Mouse (Mus musculus): ENCODE results near the gene Ppa1. TPM values are rescaled to one million over a fixed set of nuclear protein-coding genes. Genes with fewer than 3 reads are reported as not detected.

Ppa1 gene
- polyA plus RNA-seq, 1 experiment, result 79.4 TPM

DNA sequence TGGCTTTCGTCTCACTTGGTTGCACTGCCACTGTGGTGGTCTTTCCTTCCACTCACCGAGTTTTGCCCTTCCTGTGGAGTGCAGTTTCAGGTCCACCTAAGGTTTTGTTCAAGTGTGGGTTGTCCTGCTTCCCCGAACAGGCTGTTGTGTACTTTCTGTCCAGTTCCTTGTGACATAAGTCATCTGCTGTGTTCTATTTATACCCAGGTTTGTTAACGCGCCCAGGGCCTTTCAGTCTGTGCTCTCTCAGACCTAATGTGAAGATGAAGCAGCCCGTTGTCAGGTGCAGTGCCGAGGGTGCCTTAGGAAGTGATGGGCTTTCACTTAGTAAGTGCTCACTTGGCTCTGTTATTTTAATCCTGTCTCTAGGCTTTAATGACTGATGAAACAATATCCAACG is 41.1 kb downstream of the Ppa1 start:
- no peak for DNase-seq (ENCODE audit: low read depth, low spot score)
- 84% methylated on average over 8 of the region's 8 CpGs for whole genome bisulfite sequencing

DNA sequence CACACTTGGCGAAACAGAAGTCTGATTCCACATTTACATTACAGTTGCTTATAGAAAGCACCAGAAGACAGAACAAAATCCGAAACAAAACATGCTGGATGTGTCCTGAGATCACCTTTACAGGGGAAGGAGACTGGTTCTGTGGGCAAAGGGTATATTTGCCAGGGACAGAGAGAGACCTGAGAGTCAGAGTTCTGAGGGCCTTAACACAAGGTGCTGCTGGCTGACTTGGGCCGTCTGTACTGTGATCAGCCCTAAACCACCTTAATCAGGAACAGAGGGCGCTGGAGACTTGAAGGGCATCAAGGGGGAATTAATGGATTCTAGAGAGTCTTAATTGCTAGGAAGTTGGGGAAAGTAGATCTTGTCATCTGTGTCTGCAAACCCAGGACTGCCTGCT is 45.2 kb downstream of the Ppa1 start:
- no peak for DNase-seq (ENCODE audit: low read depth, low spot score)
- WGBS, result 72% methylated on average over 4 of the region's 4 CpGs

DNA sequence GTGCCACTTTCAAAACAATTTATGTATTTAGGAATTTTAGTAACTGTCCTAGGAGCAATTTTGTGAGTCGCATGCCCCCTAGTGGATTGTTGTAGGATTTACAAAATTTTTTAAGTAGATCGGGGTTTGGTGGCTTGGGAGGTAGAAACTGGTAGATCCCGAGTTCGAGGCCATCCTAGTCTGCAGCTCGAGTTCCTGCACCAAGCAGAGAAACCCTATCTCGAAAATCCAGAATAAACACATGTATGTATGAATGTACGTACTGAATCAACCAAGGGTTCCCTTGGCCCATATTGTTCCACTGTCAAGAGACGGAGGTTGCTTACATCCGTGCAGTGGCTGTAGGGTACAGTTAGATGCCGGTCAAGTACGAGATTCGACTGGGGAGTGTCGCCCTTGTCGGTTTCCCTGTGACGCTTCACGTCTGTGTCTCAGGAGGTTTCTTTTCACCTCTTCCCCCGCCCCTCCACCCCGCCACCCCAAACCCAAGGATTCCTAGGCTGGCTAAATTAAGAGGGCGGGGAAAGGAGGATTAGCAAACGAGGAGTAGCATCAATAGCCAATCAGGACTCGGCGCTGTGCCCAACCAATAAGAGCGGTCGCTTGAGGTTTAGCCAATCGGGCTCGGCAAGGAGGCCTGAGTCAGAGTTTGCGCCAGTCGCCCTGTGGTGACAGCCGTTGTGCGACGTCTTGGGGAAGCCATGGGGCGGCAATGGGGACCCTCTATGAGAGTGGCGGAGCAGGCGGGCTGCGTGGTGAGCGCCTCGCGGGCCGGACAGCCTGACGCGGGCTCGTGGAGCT is 46.7 kb downstream of the Ppa1 start, which contains the start of gene Tysnd1:
Gene Tysnd1 (plus strand): TSS at position 645 of the 801 bp plus-strand sequence.
- under 1% methylated on average over 42 of the region's 42 CpGs for WGBS
- DNase-seq (ENCODE audit: low read depth, low spot score), result peak; percentile 89

DNA sequence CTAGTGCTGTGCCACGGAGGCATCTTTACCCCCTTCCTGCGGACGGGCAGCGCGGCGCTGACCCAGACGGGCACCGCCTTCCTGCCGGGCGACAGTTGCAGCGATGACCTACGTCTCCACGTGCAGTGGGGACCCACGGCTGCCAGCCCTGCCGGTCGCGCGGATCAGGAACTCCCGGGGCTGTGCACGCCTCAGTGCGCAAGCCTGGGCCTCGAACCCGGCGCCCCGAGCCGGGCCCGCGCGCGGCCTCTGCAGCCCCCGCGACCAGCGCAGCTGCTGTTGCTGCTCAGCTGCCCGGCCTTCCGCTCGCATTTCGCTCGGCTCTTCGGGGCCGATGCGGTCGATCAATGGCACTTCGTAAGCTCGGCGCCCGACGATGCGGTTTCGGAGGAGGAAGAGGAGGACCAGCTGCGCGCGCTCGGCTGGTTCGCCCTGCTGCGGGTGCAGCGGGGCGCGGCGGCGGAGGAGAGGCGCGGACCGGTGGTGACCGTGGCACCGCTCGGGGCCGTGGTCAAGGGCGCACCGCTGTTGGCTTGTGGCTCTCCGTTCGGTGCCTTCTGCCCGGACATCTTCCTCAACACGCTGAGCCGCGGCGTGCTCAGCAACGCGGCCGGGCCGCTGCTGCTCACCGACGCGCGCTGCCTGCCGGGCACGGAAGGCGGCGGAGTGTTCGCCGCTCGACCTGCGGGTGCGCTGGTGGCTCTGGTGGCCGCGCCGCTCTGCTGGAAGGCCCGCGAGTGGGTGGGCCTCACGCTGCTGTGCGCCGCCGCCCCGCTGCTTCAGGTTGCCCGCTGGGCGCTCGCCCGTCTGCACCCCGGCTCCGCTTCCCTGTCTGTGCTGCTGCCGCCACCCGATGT is 47.6 kb downstream of the Ppa1 start:
- WGBS, result under 1% methylated on average over 111 of the region's 111 CpGs
- no peak for DNase-seq (ENCODE audit: low read depth, low spot score)

DNA sequence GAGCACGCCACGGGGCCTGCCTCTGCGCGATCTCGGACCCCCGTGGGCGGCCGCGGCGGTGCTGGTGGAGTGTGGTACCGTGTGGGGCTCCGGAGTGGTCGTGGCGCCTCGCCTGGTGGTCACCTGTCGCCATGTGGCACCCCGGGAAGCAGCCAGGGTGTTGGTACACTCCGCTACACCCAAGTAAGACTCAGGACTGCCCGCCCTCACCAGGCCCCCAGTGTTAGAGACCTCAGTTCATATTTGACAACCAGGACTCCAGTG is 48.1 kb downstream of the Ppa1 start:
- DNase-seq (ENCODE audit: low read depth, low spot score), result no peak
- 6% methylated on average over 19 of the region's 19 CpGs for WGBS

DNA sequence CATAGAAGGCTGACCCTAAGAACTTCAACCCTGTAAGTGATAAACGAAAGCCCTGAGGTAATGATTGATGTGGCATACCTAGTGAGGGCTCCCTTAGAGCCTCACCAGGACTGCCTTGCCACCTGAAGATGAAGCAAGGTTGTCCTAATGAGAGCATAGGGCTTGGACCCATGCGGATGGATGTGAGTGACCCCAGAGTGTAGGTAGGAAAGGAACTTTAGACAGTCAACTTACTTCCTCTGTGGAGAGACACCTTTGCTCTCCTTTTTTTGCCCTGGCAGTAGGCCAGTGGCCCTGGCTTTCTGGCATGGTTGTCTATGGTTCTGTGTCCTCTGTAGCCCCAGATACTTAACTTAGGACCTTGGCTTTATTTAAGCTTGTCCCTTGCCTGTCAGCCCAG is 48.7 kb downstream of the Ppa1 start:
- no peak for DNase-seq (ENCODE audit: low read depth, low spot score)
- 53% methylated on average over 2 of the region's 2 CpGs for WGBS

DNA sequence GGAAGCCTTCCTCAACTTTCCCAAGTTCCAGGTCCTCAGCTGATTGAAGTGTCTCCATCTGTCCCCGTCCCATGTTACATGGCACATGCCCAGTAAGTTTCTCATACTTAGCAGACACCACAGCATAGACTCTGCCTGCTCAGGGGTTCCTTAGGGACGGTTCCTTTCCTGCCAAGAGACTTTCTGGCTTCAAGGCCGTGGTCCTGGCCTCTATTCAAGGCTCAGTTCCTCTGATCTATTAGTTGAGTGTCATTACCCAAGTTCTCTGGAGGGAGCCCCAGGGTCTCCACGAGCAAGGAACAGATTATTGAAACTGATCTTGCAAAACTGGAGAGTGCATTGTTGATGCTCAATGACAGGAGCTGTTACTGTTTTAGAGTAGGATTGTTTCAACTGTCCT is 56.3 kb downstream of the Ppa1 start:
- WGBS, result 68% methylated on average over 4 of the region's 4 CpGs

DNA sequence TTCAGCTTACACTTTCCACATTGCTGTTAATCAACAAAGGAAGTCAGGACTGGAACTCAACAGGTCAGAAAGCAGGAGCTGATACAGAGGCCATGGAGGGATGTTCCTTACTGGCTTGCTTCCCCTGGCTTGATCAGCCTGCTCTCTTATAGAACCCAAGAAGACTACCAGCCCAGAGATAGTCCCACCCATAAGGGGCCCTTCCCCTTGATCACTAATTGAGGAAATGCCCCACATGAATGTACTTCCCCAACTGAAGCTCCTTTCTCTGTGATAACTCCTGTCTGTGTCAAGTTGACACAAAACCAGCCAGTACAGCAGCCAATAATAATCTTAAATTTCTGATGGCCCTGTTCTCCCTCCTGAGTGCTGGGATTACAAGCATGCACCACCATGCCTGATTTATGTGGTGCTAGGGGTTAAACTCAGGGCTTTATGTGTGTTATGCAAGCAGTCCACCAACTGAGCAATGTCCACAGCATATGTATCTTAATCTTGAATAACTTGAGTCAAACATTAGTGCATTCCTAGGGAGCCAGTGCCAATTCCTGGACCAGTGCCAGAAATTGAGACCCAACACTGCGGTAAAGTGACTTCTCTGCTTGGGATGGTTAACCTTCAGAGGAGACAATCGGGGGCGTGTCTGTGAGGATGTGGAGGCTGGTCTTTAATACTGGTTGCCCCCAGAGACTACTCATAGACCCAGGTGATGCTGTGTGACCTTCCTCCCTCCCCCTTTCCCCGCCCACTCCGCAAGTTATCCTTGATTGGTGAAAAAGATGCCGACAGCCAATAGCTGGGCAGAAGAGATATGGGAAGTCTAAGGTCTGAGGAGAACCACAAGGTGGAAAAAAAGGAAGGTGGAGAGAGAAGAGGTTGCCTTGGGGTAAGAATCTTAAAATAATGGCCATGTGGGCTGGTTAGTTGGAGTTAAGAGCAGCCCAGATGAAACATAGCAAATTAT is 58.3 kb downstream of the Ppa1 start:
- no peak for DNase-seq (ENCODE audit: low read depth, low spot score)
- WGBS, result 64% methylated on average over 6 of the region's 6 CpGs

More for the DNA sequence above, 56.3 kb downstream of the Ppa1 start:
- DNase-seq (ENCODE audit: low read depth, low spot score), result no peak

DNA sequence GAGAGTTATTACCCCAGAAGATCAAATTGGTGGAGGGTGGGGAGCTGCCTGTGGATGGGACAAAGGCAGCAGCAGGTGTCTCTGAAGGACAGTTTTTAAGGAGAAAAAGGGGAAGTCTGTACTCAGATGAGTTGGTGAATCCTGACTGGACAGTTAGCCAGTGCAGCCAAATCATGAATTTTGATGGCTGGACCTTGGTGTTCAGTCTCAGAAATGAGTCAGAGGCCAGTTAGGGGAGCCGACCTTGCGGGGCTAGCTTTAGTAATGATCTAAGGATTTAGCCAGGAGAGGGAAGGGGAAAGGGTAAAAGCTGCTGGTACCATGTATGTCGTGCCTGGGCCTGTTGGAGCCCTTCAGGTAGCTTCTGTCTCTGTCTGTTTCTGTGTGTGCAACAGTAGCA is 65.2 kb downstream of the Ppa1 start:
- no peak for DNase-seq (ENCODE audit: low read depth, low spot score)
- WGBS, result 90% methylated on average over 3 of the region's 3 CpGs

DNA sequence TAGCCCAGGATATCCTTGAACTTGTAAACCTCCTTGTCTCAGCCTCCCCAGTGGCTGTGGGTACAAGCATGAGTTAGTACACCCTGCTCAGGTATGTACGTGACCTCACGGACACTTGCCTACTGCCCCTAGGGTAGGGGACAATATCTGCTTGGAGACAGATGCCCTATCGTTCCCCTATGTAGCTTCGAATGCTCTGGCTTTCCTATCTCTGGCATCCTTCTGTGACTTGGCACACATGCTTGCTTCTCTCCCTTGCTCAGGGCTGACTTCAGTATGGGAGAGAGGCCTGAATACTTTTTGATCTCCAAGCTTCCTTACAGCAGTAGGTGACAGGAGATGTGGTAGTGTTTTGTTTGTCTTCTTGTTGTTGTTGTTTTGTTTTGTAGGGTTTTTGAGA is 65.8 kb downstream of the Ppa1 start:
- 93% methylated on average over 4 of the region's 4 CpGs for WGBS

DNA sequence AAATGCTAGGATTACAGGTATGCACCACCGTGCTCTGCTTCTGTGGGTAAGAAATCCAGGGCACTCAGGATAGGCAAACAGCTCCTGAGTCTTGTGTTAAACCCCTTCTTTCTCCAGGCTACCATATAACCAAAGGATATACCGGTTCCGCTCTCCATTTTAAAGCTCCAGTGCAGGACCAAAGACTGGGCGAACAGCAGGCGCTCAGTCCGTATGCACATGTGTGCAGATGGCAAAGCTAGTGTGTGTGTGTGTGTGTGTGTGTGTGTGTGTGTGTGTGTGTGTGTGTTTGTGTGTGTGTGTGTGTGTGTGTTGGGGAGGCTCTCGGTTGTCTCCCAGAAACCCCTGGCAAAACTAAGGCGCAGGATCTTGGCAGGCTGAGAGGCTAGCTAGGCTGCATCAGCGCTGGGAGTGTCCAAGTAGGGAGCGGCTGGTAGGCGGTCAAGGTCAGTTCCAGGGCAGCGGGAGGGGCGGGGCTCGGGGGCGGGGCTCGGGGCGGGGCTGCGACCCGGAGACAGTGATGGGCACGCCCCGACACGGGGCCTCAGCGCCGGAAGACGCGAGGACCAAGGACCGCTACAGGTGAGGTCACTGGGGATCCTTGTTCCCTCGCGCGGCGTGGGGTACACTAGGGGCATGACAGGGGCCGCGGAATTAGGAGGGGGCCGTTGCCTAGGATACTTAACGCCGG is 66.6 kb downstream of the Ppa1 start, which contains the start of gene Aifm2:
Gene Aifm2 (plus strand): TSS at position 493 of the 691 bp plus-strand sequence.
- 7% methylated on average over 34 of the region's 36 CpGs for WGBS
- peak; percentile 47 for DNase-seq (ENCODE audit: low read depth, low spot score)

More for the DNA sequence above, 65.8 kb downstream of the Ppa1 start:
- no peak for DNase-seq (ENCODE audit: low read depth, low spot score)

DNA sequence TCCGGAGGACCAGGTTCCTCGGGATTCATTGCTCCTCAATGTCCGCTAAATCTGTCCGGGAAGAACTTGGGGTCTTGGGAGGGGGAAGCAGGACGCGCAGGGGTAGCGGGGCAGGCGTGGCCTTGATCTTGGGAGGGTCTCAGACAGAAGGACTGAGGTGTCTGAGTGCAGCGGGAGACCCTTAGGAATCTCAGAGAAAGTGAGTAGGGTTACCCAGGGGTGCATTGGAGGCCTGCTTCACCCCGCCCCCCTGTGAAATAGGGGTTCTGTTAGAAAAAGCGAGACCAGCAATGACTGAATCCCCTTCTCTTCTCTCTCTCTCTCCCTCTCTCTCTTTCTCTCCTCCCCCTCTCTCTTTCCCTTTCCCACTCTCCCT is 67.1 kb downstream of the Ppa1 start:
- 3% methylated on average over 11 of the region's 11 CpGs for WGBS
- no peak for DNase-seq (ENCODE audit: low read depth, low spot score)

DNA sequence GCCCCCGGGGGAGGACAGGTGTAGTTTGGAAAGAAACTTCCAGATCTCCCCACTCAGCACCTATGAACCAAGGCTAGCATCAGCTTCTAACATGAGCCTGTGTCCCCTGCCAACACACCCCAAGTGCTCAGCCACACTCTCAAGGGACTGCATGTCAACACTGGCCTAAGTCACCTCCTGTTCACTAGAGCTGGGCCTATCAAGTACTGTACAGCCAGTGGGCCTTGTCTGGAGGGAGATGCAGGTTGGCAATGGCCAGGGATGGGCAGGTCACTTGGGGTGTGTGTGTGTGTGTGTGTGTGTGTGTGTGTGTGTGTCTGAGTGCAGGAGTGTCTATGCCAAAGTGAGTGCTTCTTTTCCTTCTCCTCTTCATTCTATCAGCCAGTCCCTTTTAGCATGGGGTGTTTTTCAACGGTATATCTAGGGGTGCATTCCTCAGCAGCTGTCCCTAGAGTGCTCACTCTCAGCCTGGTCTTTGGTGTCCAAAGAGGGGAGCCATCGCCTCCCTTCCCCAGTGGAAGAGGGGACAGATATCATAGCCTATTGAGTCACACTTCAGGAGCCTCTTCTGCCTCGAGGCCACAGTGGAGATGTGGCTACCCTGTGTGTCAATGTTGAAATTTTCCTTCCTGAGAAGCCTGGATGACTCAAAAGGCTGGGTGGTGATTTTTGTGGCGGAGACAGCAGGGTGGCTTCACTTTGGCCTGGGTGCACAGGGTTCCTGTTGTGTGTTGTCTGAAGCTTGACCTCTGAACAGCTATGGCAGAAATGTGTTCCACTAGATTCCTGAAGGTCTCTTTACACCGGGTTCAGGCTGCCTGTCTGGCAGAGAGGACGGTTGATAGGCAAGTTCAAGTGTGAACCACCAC is 67.9 kb downstream of the Ppa1 start:
- WGBS, result 66% methylated on average over 7 of the region's 7 CpGs
- no peak for DNase-seq (ENCODE audit: low read depth, low spot score)

DNA sequence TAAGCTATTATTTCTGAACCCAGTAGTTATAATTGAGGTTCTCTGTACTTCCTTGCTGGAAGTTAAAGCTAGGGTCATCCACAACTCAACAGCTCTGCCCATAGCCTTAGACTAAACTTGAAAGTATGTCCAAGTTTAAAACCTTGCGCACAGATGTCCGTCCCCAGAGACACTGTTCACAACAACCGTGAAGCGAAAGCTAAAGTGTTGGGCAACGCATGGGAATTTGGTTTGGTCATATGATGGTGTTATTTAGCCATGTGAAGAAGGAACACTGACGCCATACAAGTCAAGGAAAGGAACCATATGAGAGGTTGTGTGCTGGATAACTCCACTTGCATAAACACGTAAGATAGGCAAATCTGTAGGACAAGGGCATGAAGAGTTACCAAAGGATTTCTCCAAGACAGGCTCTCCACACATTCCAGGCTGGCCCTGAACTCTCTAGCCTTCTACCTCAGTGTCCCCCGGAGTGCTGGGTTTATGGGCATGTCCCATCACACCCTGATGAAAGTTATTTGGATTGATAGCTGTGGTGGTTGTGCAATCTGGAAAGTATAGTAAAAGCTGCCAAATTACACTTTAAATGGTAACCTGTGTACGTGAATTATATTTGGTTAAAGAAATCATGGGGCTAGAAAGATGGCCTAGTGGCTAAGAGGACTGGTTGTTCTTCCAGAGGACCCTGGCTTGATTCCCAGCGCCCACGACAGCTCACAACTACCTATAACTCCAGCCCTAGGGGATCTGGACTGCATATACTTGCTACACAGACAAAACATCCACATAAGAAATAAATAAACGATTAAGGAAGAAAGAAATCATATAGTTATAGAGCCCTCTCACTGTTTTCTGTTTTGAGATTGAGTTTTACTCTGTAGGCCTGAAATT is 69.3 kb downstream of the Ppa1 start:
- WGBS, result 84% methylated on average over 12 of the region's 12 CpGs
- DNase-seq (ENCODE audit: low read depth, low spot score), result no peak

DNA sequence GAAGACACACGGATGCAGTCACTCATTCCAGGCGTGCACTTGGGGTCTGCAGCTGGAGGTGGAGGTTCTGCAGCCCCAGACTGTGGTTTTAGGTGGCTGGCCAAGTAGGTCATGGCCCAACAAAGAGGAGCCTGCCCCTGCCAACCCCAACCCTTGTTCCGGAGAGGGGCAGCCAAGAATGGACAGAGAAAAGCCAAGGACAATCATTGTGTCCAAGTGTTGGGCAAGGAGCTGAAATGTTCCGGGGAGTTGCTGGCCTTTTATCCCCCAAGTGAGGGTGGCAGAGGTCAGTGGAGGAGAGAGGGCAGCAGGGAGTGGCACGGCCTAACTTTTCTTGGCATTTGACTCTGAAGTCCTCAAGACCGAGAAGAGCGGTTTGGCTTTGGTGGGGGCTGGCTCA is 72.0 kb downstream of the Ppa1 start:
- 86% methylated on average over 7 of the region's 7 CpGs for WGBS
- DNase-seq (ENCODE audit: low read depth, low spot score), result no peak

DNA sequence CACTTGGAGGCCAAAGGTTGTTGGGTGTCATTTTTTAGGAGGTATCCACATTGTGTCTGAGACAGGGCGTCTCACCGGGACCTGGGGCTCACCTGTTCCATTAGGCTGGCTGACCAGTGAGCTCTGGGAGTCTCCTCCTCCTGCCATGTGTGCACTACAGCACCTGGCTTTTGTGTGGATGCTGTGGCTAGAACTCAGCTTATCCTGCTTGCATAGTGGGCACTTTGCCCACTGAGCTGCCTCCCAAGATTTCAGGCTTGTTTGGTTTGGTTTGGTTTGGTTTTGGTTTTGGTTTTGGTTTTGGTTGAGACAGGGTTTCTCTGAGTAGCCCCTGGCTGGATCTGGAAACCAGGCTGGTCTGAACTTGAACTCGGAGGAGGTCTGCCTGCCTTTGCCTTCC is 73.9 kb downstream of the Ppa1 start:
- WGBS, result 38% methylated on average over 3 of the region's 3 CpGs
- no peak for DNase-seq (ENCODE audit: low read depth, low spot score)

DNA sequence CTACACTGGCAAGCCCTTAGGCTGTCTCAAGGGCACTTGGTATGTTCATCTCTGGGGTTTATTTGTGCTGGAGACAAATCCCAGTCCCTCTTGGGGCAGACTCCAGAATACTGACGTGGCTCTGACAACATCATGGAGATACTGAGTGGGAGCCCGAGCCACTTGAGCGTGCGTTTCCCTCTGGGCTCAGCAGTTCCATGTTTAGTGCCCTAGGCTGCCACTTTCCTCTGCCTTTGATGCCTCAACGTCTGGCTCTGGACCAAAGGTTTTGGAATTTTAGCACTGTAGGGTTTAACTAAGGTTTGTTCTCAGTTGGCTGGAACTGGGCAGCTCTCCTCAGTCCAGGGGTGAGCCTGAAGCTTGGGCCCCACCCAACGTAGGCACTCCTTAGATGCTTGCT is 74.9 kb downstream of the Ppa1 start:
- 67% methylated on average over 6 of the region's 6 CpGs for WGBS
- DNase-seq (ENCODE audit: low read depth, low spot score), result no peak
